22 mouse cellular contexts compared by ENCODE assay signal in the genomic region with DNA sequence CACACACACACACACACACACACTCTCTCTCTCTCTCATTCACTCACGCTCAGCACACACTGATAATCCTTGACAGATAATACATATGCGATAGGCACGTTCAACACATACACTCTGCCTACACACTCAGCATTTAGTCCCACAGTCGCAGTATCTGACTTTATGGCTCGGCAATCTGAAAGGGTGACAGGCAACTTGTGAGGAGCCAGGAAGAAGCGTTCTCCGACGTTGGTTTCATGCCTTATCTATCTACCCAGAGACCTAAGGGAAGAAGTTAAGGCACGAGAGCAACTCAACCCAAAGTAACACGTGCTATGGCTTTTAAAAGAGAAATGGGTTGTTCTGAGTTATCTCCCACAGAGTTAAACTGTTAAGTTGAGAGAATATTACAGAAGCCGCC. TPM values are rescaled to one million over a fixed set of nuclear protein-coding genes. Genes with fewer than 3 reads are reported as not detected.
DNase-seq lines count a peak whose midpoint lies in the region; ATAC-seq and TF ChIP-seq lines count a peak whose summit lies in the region.
"Had no signal": no experiment of that assay in that cellular context is flagged by ENCODE, and none has a peak within 500 bp of the region (broad histone marks: within the 10 kb centered on the region; RNA-seq: fewer than 3 reads in every experiment).

No protein-coding gene starts in this region.

- TF ChIP-seq CTCF in G1E (IDR thresholded peaks at IDR 0.05; ENCODE audit: low read depth, low read length), result no peak
- no peak for TF ChIP-seq CTCF in intestine, postnatal 0 days (IDR thresholded peaks at IDR 0.05; ENCODE audit: low read depth)
- no peak for TF ChIP-seq CTCF in liver, postnatal 0 days (IDR thresholded peaks at IDR 0.05; ENCODE audit: low read depth)

- H3K27me3 ChIP-seq in G1E (ENCODE audit: insufficient read depth, low read length), result peaks cover 30% of the 10 kb centered on the region
- no peaks in the 10 kb centered on the region for H3K27me3 ChIP-seq in intestine, postnatal 0 days (replicated peaks; ENCODE audit: control insufficient read depth, insufficient read depth, low read length)
- no peaks in the 10 kb centered on the region for H3K27me3 ChIP-seq in liver, postnatal 0 days (ENCODE audit: insufficient read depth, low read length)
- no peaks in the 10 kb centered on the region for H3K27me3 ChIP-seq in heart, embryonic 12.5 days (replicated peaks)
- H3K27me3 ChIP-seq: hindbrain, embryonic 15.5 days; midbrain, embryonic 15.5 days had no signal

- TF ChIP-seq EP300 in liver, postnatal 0 days (IDR thresholded peaks at IDR 0.05; ENCODE audit: low read depth), result peak; percentile 17; the same call in 1 of the 2 replicates

- peak overlapping the region; percentile 21; the same call in 1 of the 2 replicates for H3K27ac ChIP-seq in intestine, postnatal 0 days (ENCODE audit: low read depth, low read length)
- H3K27ac ChIP-seq in liver, postnatal 0 days (ENCODE audit: low read depth), result no peak overlapping the region
- H3K27ac ChIP-seq in heart, embryonic 12.5 days (ENCODE audit: poor library complexity, severe bottlenecking), result no peak overlapping the region
- H3K27ac ChIP-seq: hindbrain, embryonic 15.5 days; limb, embryonic 13.5 days; midbrain, embryonic 15.5 days had no signal

- H3K4me1 ChIP-seq in G1E (ENCODE audit: insufficient read depth, low read depth, low read length), result peaks cover 14% of the 10 kb centered on the region
- no peaks in the 10 kb centered on the region; the same call in 1 of the 2 replicates for H3K4me1 ChIP-seq in intestine, postnatal 0 days (replicated peaks; ENCODE audit: control insufficient read depth, insufficient read depth, low read length)
- peaks cover 4% of the 10 kb centered on the region; the same call in 1 of the 2 replicates for H3K4me1 ChIP-seq in liver, postnatal 0 days (ENCODE audit: insufficient read depth)
- H3K4me1 ChIP-seq in heart, embryonic 12.5 days (replicated peaks), result peaks cover 43% of the 10 kb centered on the region
- H3K4me1 ChIP-seq: hindbrain, embryonic 15.5 days; midbrain, embryonic 15.5 days had no signal

- intact Hi-C loops in left cerebral cortex, postnatal 25 days (cut with DNase I), result loop anchor here (5.0 kb wide), 1 partner anchor 113 kb away; a partner anchor contains a TSS

- H3K4me2 ChIP-seq in intestine, postnatal 0 days (replicated peaks; ENCODE audit: low read depth), result no peak overlapping the region
- H3K4me2 ChIP-seq in liver, postnatal 0 days (ENCODE audit: low read depth, low read length), result no peak overlapping the region
- no peak overlapping the region for H3K4me2 ChIP-seq in heart, embryonic 12.5 days
- H3K4me2 ChIP-seq: hindbrain, embryonic 15.5 days; limb, embryonic 13.5 days; midbrain, embryonic 15.5 days had no signal

- peak; percentile 67 for ATAC-seq in G1E (ENCODE audit: extremely low read depth, insufficient number of reproducible peaks, low FRiP score, poor library complexity, severe bottlenecking)
- ATAC-seq in intestine, postnatal 0 days, result peak; percentile 39
- no peak; the same call in 1 of the 2 replicates for ATAC-seq in liver, postnatal 0 days
- ATAC-seq in heart, embryonic 12.5 days (ENCODE audit: insufficient number of reproducible peaks, low FRiP score), result no peak
- ATAC-seq: midbrain, embryonic 15.5 days had no signal

- H3K9ac ChIP-seq in intestine, postnatal 0 days (ENCODE audit: low read depth, low read length), result no peak overlapping the region
- no peak overlapping the region for H3K9ac ChIP-seq in liver, postnatal 0 days (replicated peaks)
- no peak overlapping the region for H3K9ac ChIP-seq in heart, embryonic 12.5 days
- H3K9ac ChIP-seq: hindbrain, embryonic 15.5 days; limb, embryonic 13.5 days; midbrain, embryonic 15.5 days had no signal

- 50% methylated on average over 11 of the region's 11 CpGs for WGBS in intestine, postnatal 0 days
- WGBS in liver, postnatal 0 days (ENCODE audit: insufficient replicate concordance), result 53% methylated on average over 11 of the region's 11 CpGs
- WGBS in heart, embryonic 12.5 days, result 42% methylated on average over 11 of the region's 11 CpGs

- H3K4me3 ChIP-seq in G1E (ENCODE audit: low read depth, low read length), result no peak overlapping the region
- no peak overlapping the region for H3K4me3 ChIP-seq in intestine, postnatal 0 days (ENCODE audit: low read depth, low read length)
- no peak overlapping the region for H3K4me3 ChIP-seq in liver, postnatal 0 days (ENCODE audit: low read depth, low read length)
- no peak overlapping the region for H3K4me3 ChIP-seq in heart, embryonic 12.5 days
- H3K4me3 ChIP-seq: forebrain, embryonic 10.5 days; hindbrain, embryonic 15.5 days; limb, embryonic 13.5 days; midbrain, embryonic 15.5 days had no signal

- no peaks in the 10 kb centered on the region for H3K36me3 ChIP-seq in G1E (replicated peaks)
- H3K36me3 ChIP-seq in intestine, postnatal 0 days (ENCODE audit: control insufficient read depth, insufficient read depth), result no peaks in the 10 kb centered on the region
- no peaks in the 10 kb centered on the region for H3K36me3 ChIP-seq in liver, postnatal 0 days (replicated peaks; ENCODE audit: insufficient read depth, low read length)
- no peaks in the 10 kb centered on the region for H3K36me3 ChIP-seq in heart, embryonic 12.5 days
- H3K36me3 ChIP-seq: forebrain, embryonic 10.5 days; hindbrain, embryonic 15.5 days; limb, embryonic 13.5 days; midbrain, embryonic 15.5 days had no signal

- no peak for DNase-seq in G1E (ENCODE audit: low spot score)
- DNase-seq in MEL-GATA-1-ER (ENCODE audit: extremely low read depth, low read depth), result peak; percentile 86
- DNase-seq in liver, postnatal 0 days, result no peak
- no peak for DNase-seq in spleen, postnatal 10 days (ENCODE audit: low spot score in 2 of 2)
- no peak for DNase-seq in thymus, postnatal 4 days
- DNase-seq in left cerebral cortex, postnatal 25 days (ENCODE audit: low spot score in 2 of 2), result no peak
- DNase-seq: adrenal gland, postnatal 14 days; cerebellum, adult 2 months; gastrocnemius, postnatal 10 days; heart, postnatal 36 days; kidney, adult 18-20 months; thymus, postnatal 25 days had no signal

- H3K9me3 ChIP-seq in G1E (replicated peaks), result no peaks in the 10 kb centered on the region
- H3K9me3 ChIP-seq in intestine, postnatal 0 days (ENCODE audit: control insufficient read depth), result no peaks in the 10 kb centered on the region
- H3K9me3 ChIP-seq in liver, postnatal 0 days (ENCODE audit: low read length), result no peaks in the 10 kb centered on the region
- no peaks in the 10 kb centered on the region for H3K9me3 ChIP-seq in heart, embryonic 12.5 days (replicated peaks)
- H3K9me3 ChIP-seq: forebrain, embryonic 10.5 days; hindbrain, embryonic 15.5 days; limb, embryonic 13.5 days; midbrain, embryonic 15.5 days had no signal

RNA-seq across cellular contexts. Expression of a gene that starts 24.3 kb away (rescaled TPM):
- total RNA-seq in G1E (2014; fragmentation: Nextera tagmentation) (96.5 and 105 TPM in 2 replicates), G1E (2017) (44.9 and 47.7 TPM in 2 replicates)
- 181 and 267 TPM in 2 replicates for polyA plus RNA-seq in G1E (2012)
- 36.2 and 36.3 TPM in 2 replicates for polyA plus RNA-seq in intestine, postnatal 0 days (2015; fragmentation: Nextera tagmentation; extraction: Ambion mirVana)
- 18.9 and 21.7 TPM in 2 replicates for polyA plus RNA-seq in liver, postnatal 0 days (2015; fragmentation: Nextera tagmentation; extraction: Ambion mirVana)
- 30.5 and 33.0 TPM in 2 replicates for polyA plus RNA-seq in heart, embryonic 12.5 days (2016; fragmentation: Nextera tagmentation; extraction: Ambion mirVana)
- 10 to 100 TPM; 36.6 to 37.6 TPM for total RNA-seq in left cerebral cortex, postnatal 25 days (2021)

RNA-seq across cellular contexts. Expression of a gene that starts 43.1 kb away (rescaled TPM):
- total RNA-seq in G1E (2014; fragmentation: Nextera tagmentation), result not detected in 2 replicates
- 6.6 TPM in 1 of 2 replicates, not detected in the other for total RNA-seq in G1E (2017)
- not detected in 2 replicates for polyA plus RNA-seq in G1E (2012)
- polyA plus RNA-seq in intestine, postnatal 0 days (2015; fragmentation: Nextera tagmentation; extraction: Ambion mirVana), result not detected in 2 replicates
- polyA plus RNA-seq in liver, postnatal 0 days (2015; fragmentation: Nextera tagmentation; extraction: Ambion mirVana), result not detected in 2 replicates
- polyA plus RNA-seq in heart, embryonic 12.5 days (2016; fragmentation: Nextera tagmentation; extraction: Ambion mirVana), result not detected in 2 replicates
- total RNA-seq in left cerebral cortex, postnatal 25 days (2021), result not detected
- total RNA-seq: adrenal gland, postnatal 14 days; gastrocnemius, postnatal 10 days; heart, postnatal 36 days; layer of hippocampus, adult 18-20 months; left cerebral cortex, adult 8-10 months had no signal
- polyA plus RNA-seq: cerebellum, adult 2 months; embryonic facial prominence, embryonic 14.5 days; forebrain, embryonic 10.5 days; hindbrain, embryonic 15.5 days; limb, embryonic 13.5 days; lung, embryonic 16.5 days; midbrain, embryonic 15.5 days had no signal

Comparison
In these comparisons a context has a peak if more than half of its experiments do, and no peak if none do; other contexts are left out.
1. ATAC-seq: peak in G1E (single experiment) and intestine, postnatal 0 days (single experiment); none in liver, postnatal 0 days (single experiment) and heart, embryonic 12.5 days (single experiment).